Mouse (Mus musculus) lung, adult 2 months (tissue): Measurements from ENCODE around the gene Rlf.

Experiments
- CTCF ChIP-seq: fragments of 200-500 bp; IDR thresholded peaks from 2 replicates; pipeline ENCODE4 v1.5.1; 2011; ENCODE audit warnings: mild to moderate bottlenecking, low read length, control low read depth; ENCODE audit not compliant: insufficient read depth
- POLR2A ChIP-seq: fragments of 200-500 bp; IDR thresholded peaks from 2 replicates; pipeline ENCODE4 v1.6.1; 2011; ENCODE audit warnings: low read depth, mild to moderate bottlenecking, control low read depth, low read length, borderline replicate concordance; ENCODE audit errors: extremely low read depth

- TF ChIP-seq CTCF: no peak
- TF ChIP-seq POLR2A: no peak
Measured at GRCm38 (mm10) chr4:121167656-121168055, 47.2 kb downstream of the Rlf start.
